Comparison of ENCODE assay signal across 19 mouse cellular contexts in genomic region chr19:44309351-44310154, GRCm38 (mm10). TPM values are rescaled to one million over a fixed set of nuclear protein-coding genes. Genes with fewer than 3 reads are reported as not detected.
DNase-seq lines count a peak whose midpoint lies in the region; ATAC-seq and TF ChIP-seq lines count a peak whose summit lies in the region.
"Had no signal": no experiment of that assay in that cellular context is flagged by ENCODE, and none has a peak within 500 bp of the region (broad histone marks: within the 10 kb centered on the region; RNA-seq: fewer than 3 reads in every experiment).

No protein-coding gene starts in this region.

- DNase-seq in cerebellum, adult 9-10 months, result peak; percentile 13
- no peak for DNase-seq in cerebellum, adult 8-10 months
- DNase-seq in intestine, embryonic 14.5 days (ENCODE audit: low spot score), result peak; percentile 50
- peak; percentile 65 for DNase-seq in midbrain, embryonic 11.5 days (ENCODE audit: low spot score, missing footprints)
- DNase-seq in midbrain, embryonic 14.5 days, result no peak
- no peak for DNase-seq in stomach, postnatal 0 days (ENCODE audit: low spot score)
- DNase-seq: cerebellum, postnatal 14 days; embryo, embryonic 11 days; kidney, postnatal 10 days; lung, postnatal 4 days; right cerebral cortex, adult 18-20 months had no signal

- H3K9me3 ChIP-seq in intestine, embryonic 14.5 days (ENCODE audit: control insufficient read depth, low read length), result no peaks in the 10 kb centered on the region
- H3K9me3 ChIP-seq in intestine, embryonic 16.5 days (ENCODE audit: control insufficient read depth, low read length), result no peaks in the 10 kb centered on the region
- H3K9me3 ChIP-seq in midbrain, embryonic 11.5 days (ENCODE audit: control insufficient read depth, low read length), result no peaks in the 10 kb centered on the region
- H3K9me3 ChIP-seq in midbrain, embryonic 14.5 days (ENCODE audit: control insufficient read depth, low read length), result no peaks in the 10 kb centered on the region
- no peaks in the 10 kb centered on the region for H3K9me3 ChIP-seq in stomach, postnatal 0 days (ENCODE audit: control insufficient read depth, low read length)
- H3K9me3 ChIP-seq: heart, embryonic 15.5 days; limb, embryonic 15.5 days; midbrain, embryonic 10.5 days had no signal

- H3K27ac ChIP-seq in intestine, embryonic 14.5 days (ENCODE audit: low read depth), result no peak overlapping the region
- no peak overlapping the region for H3K27ac ChIP-seq in intestine, embryonic 16.5 days (ENCODE audit: low read length)
- no peak overlapping the region for H3K27ac ChIP-seq in midbrain, embryonic 11.5 days (ENCODE audit: low read depth, low read length)
- H3K27ac ChIP-seq in midbrain, embryonic 14.5 days (replicated peaks; ENCODE audit: low read depth, low read length), result no peak overlapping the region
- H3K27ac ChIP-seq in stomach, postnatal 0 days (replicated peaks), result no peak overlapping the region
- H3K27ac ChIP-seq: heart, embryonic 15.5 days; limb, embryonic 15.5 days; midbrain, embryonic 10.5 days had no signal

- H3K9ac ChIP-seq in intestine, embryonic 14.5 days (ENCODE audit: low read length), result no peak overlapping the region
- no peak overlapping the region for H3K9ac ChIP-seq in intestine, embryonic 16.5 days (ENCODE audit: low read depth, low read length)
- no peak overlapping the region for H3K9ac ChIP-seq in midbrain, embryonic 11.5 days (ENCODE audit: low read length)
- H3K9ac ChIP-seq in midbrain, embryonic 14.5 days (replicated peaks; ENCODE audit: low read length), result no peak overlapping the region
- no peak overlapping the region for H3K9ac ChIP-seq in stomach, postnatal 0 days (ENCODE audit: low read length)
- H3K9ac ChIP-seq: heart, embryonic 15.5 days; limb, embryonic 15.5 days had no signal

- peaks cover 7% of the 10 kb centered on the region for H3K4me1 ChIP-seq in intestine, embryonic 14.5 days (replicated peaks; ENCODE audit: control insufficient read depth, insufficient read depth, low read length)
- H3K4me1 ChIP-seq in intestine, embryonic 16.5 days (ENCODE audit: control insufficient read depth, insufficient read depth, low read length), result peaks cover 7% of the 10 kb centered on the region; the same call in 1 of the 2 replicates
- H3K4me1 ChIP-seq in midbrain, embryonic 11.5 days (ENCODE audit: control insufficient read depth, insufficient read depth, low read length), result peaks cover 19% of the 10 kb centered on the region
- H3K4me1 ChIP-seq in midbrain, embryonic 14.5 days (ENCODE audit: control insufficient read depth, insufficient read depth, low read length), result peaks cover 16% of the 10 kb centered on the region
- no peaks in the 10 kb centered on the region; the same call in 1 of the 2 replicates for H3K4me1 ChIP-seq in stomach, postnatal 0 days (replicated peaks; ENCODE audit: control insufficient read depth, insufficient read depth)

- TF ChIP-seq CTCF in stomach, postnatal 0 days (IDR thresholded peaks at IDR 0.05; ENCODE audit: low read depth), result peak; percentile 35; the same call in 1 of the 2 replicates

- H3K27me3 ChIP-seq in intestine, embryonic 14.5 days (replicated peaks; ENCODE audit: control insufficient read depth, insufficient read depth, low read length), result no peaks in the 10 kb centered on the region
- no peaks in the 10 kb centered on the region for H3K27me3 ChIP-seq in intestine, embryonic 16.5 days (replicated peaks; ENCODE audit: control insufficient read depth, insufficient read depth, low read length)
- no peaks in the 10 kb centered on the region for H3K27me3 ChIP-seq in midbrain, embryonic 11.5 days (ENCODE audit: control insufficient read depth, insufficient read depth, low read length)
- no peaks in the 10 kb centered on the region for H3K27me3 ChIP-seq in midbrain, embryonic 14.5 days (ENCODE audit: control insufficient read depth, insufficient read depth, low read length)
- H3K27me3 ChIP-seq in stomach, postnatal 0 days (ENCODE audit: control insufficient read depth, insufficient read depth, low read length), result no peaks in the 10 kb centered on the region
- H3K27me3 ChIP-seq: heart, embryonic 15.5 days; limb, embryonic 15.5 days; Patski had no signal

- H3K36me3 ChIP-seq in intestine, embryonic 14.5 days (ENCODE audit: control insufficient read depth, insufficient read depth, low read length), result peaks cover 45% of the 10 kb centered on the region
- peaks cover 11% of the 10 kb centered on the region for H3K36me3 ChIP-seq in intestine, embryonic 16.5 days (ENCODE audit: control insufficient read depth, insufficient read depth, low read length)
- peaks cover 12% of the 10 kb centered on the region for H3K36me3 ChIP-seq in midbrain, embryonic 11.5 days (ENCODE audit: control insufficient read depth, insufficient read depth, low read length)
- peaks cover 47% of the 10 kb centered on the region for H3K36me3 ChIP-seq in midbrain, embryonic 14.5 days (ENCODE audit: control insufficient read depth, insufficient read depth, low read length)
- peaks cover 17% of the 10 kb centered on the region for H3K36me3 ChIP-seq in stomach, postnatal 0 days (ENCODE audit: control insufficient read depth, insufficient read depth, low read length)

- 82% methylated on average over 12 of the region's 12 CpGs for WGBS in intestine, embryonic 14.5 days
- 82% methylated on average over 12 of the region's 12 CpGs for WGBS in intestine, embryonic 16.5 days
- 83% methylated on average over 12 of the region's 12 CpGs for WGBS in midbrain, embryonic 11.5 days
- 84% methylated on average over 12 of the region's 12 CpGs for WGBS in midbrain, embryonic 14.5 days
- WGBS in stomach, postnatal 0 days, result 75% methylated on average over 12 of the region's 12 CpGs

- no peak for ATAC-seq in intestine, embryonic 14.5 days (replicated peaks; ENCODE audit: low FRiP score, low TSS enrichment, low read depth)
- ATAC-seq in intestine, embryonic 16.5 days, result no peak
- ATAC-seq in midbrain, embryonic 11.5 days (ENCODE audit: low FRiP score), result no peak
- no peak for ATAC-seq in midbrain, embryonic 14.5 days (ENCODE audit: low FRiP score, low TSS enrichment)
- ATAC-seq in stomach, postnatal 0 days (ENCODE audit: low FRiP score, low TSS enrichment), result no peak
- no peak for ATAC-seq in activated CD4-positive, CD25-positive, alpha-beta regulatory T cell, adult 4 months
- ATAC-seq: forebrain, embryonic 14.5 days; inflammation-experienced regulatory T-cells, adult 6 months; Patski had no signal

- TF ChIP-seq EP300 in stomach, postnatal 0 days (optimal IDR thresholded peaks at IDR 0.05), result no peak

- no peak overlapping the region for H3K4me2 ChIP-seq in intestine, embryonic 14.5 days (ENCODE audit: low read length)
- H3K4me2 ChIP-seq in intestine, embryonic 16.5 days (ENCODE audit: low read depth, low read length), result no peak overlapping the region
- H3K4me2 ChIP-seq in midbrain, embryonic 11.5 days, result no peak overlapping the region
- no peak overlapping the region for H3K4me2 ChIP-seq in midbrain, embryonic 14.5 days (ENCODE audit: low read length)
- no peak overlapping the region for H3K4me2 ChIP-seq in stomach, postnatal 0 days (replicated peaks; ENCODE audit: low read depth)
- H3K4me2 ChIP-seq: heart, embryonic 15.5 days; limb, embryonic 15.5 days had no signal

- no peak overlapping the region for H3K4me3 ChIP-seq in intestine, embryonic 14.5 days (ENCODE audit: low read depth, low read length)
- H3K4me3 ChIP-seq in intestine, embryonic 16.5 days (ENCODE audit: low read length), result no peak overlapping the region
- H3K4me3 ChIP-seq in midbrain, embryonic 11.5 days (ENCODE audit: low read depth, low read length), result no peak overlapping the region
- no peak overlapping the region for H3K4me3 ChIP-seq in midbrain, embryonic 14.5 days (replicated peaks; ENCODE audit: low read depth, low read length)
- no peak overlapping the region for H3K4me3 ChIP-seq in stomach, postnatal 0 days (ENCODE audit: low read depth, low read length)
- H3K4me3 ChIP-seq: heart, embryonic 15.5 days; limb, embryonic 15.5 days; midbrain, embryonic 10.5 days had no signal

RNA-seq across cellular contexts. Expression of gene Scd2, which starts 16.1 kb away (rescaled TPM):
- 341 and 386 TPM in 2 replicates for polyA plus RNA-seq in intestine, embryonic 14.5 days (2014; fragmentation: Nextera tagmentation; extraction: Ambion mirVana)
- 452 and 553 TPM in 2 replicates for polyA plus RNA-seq in intestine, embryonic 16.5 days (2015; fragmentation: Nextera tagmentation; extraction: Ambion mirVana)
- 353 and 358 TPM in 2 replicates for polyA plus RNA-seq in midbrain, embryonic 11.5 days (2014; fragmentation: Nextera tagmentation; extraction: Ambion mirVana)
- 194 and 281 TPM in 2 replicates for polyA plus RNA-seq in midbrain, embryonic 14.5 days (2014; fragmentation: Nextera tagmentation; extraction: Ambion mirVana)
- 29.5 and 34.0 TPM in 2 replicates for polyA plus RNA-seq in stomach, postnatal 0 days (2015; fragmentation: Nextera tagmentation; extraction: Ambion mirVana)
- 10 to 100 TPM; 37.3 to 47.1 TPM for polyA plus RNA-seq in activated CD4-positive, CD25-positive, alpha-beta regulatory T cell, adult 4 months (2017; shearing (Covaris generic))

RNA-seq across cellular contexts. Expression of gene Scd4, which starts 23.3 kb away (rescaled TPM):
- 0.08 and 0.20 TPM in 2 replicates for polyA plus RNA-seq in intestine, embryonic 14.5 days (2014; fragmentation: Nextera tagmentation; extraction: Ambion mirVana)
- 0.09 and 0.22 TPM in 2 replicates for polyA plus RNA-seq in intestine, embryonic 16.5 days (2015; fragmentation: Nextera tagmentation; extraction: Ambion mirVana)
- polyA plus RNA-seq in midbrain, embryonic 11.5 days (2014; fragmentation: Nextera tagmentation; extraction: Ambion mirVana), result 0.06 TPM in 1 of 2 replicates, not detected in the other
- 0.11 and 0.19 TPM in 2 replicates for polyA plus RNA-seq in midbrain, embryonic 14.5 days (2014; fragmentation: Nextera tagmentation; extraction: Ambion mirVana)
- 0.08 TPM in 1 of 2 replicates, not detected in the other for polyA plus RNA-seq in stomach, postnatal 0 days (2015; fragmentation: Nextera tagmentation; extraction: Ambion mirVana)
- under 1 TPM; 0.60 to 0.69 TPM for polyA plus RNA-seq in activated CD4-positive, CD25-positive, alpha-beta regulatory T cell, adult 4 months (2017; shearing (Covaris generic))

Comparison
In these comparisons a context has a peak if more than half of its experiments do, and no peak if none do; other contexts are left out.
1. DNase-seq: peak in cerebellum, adult 9-10 months (single experiment), intestine, embryonic 14.5 days (single experiment) and midbrain, embryonic 11.5 days (single experiment); none in cerebellum, adult 8-10 months (single experiment), midbrain, embryonic 14.5 days (single experiment) and stomach, postnatal 0 days (single experiment).